Mouse (Mus musculus): Measurements from ENCODE around the gene Lrp2.

Gene Lrp2

DNA sequence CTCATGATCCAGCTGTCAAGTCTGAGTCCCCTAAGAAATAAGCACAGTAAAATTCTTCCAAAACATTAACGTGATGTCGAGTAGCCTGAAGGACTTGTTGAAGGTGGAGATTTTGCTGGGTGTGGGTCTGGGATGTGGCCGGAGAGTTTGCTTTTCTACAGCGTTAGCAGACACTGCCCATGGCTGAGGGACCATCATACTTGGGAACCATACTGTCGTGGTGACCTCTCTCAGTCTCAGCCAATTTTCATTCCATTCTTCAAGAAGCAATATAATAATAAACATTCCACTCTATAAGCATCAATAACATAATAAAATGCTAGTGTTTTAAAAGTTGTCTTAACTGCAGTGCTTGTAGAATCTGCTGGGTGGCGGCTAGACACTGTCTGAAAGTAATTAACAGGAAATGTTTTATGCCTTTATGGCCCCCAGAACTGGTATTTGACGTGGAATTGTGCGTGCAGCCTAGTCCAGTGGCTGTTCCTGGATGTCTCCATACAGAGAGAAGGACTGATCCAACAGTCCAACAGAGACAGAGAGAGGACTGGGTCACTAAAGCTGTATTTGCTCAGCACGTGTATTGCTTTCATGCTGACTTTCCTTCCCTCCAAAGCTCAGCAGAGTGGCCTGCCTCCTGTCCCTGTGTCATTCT lies 190.1 kb downstream of the Lrp2 start:
- no peak for DNase-seq

GRCm38 (mm10) chr2:69393947-69394346 lies 191.9 kb downstream of the Lrp2 start:
- no peak for DNase-seq

DNA sequence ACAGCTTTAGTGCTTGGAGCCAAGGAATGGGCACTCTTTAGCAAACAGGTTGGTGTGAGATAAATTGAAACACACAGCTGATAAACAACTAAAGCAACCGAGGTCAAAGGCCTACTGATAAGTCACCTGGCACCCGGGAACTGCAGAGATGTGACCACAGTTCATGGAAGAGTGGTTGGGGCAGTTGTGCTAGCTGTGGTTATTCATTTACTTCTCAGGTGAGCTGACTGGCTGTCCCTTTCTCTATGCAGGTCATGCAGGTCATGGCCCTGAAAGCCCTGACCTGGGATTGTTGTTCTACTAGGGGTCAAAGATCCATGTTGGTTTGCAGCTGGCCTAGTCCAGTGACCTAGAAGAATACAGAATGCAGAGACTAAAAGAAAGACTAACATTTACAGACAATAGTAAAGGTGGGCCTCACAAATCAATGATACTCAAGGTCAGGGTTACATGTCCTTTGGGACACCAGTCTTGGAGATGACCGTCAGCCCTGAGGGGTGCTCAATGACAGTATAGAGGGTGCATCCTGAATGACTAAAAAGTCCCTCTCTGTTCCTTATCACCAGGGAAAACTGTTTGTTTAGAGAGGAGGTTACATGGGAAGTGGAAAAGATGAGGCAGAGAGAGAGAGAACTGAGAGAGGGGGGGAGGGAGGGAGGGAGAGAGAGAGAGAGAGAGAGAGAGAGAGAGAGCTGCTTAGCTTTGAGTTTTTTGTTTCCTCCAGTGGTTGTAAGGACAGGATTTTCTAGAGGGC lies 199.6 kb downstream of the Lrp2 start:
- no peak for DNase-seq

DNA sequence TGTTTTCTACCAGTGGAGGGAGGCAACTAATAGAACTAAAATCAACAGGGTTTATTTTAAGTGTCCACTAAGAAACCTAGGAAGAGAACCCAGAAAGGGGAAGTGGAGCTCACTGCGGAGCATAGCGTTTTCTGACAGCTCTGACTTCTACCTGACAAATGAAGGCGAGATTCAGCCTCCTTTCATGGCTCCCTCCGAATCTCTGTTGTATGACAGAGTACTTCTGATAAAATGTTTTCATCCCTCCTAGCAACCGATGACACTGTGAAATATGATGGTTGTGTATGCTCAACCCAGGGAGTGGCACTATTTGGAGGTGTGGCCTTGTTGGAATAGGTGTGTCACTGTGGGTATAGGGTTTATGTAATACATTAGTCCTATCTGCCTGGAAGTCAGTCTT lies 203.0 kb downstream of the Lrp2 start:
- DNase-seq: no peak

- no peak for DNase-seq
These were observed 204.1 kb downstream of the Lrp2 start for GRCm38 (mm10) chr2:69381740-69382139.

GRCm38 (mm10) chr2:69380281-69380680 lies 205.6 kb downstream of the Lrp2 start, which contains the start of gene Dhrs9:
Gene Dhrs9, plus strand, starts transcription at chr2:69380445.
- no peak for DNase-seq

DNA sequence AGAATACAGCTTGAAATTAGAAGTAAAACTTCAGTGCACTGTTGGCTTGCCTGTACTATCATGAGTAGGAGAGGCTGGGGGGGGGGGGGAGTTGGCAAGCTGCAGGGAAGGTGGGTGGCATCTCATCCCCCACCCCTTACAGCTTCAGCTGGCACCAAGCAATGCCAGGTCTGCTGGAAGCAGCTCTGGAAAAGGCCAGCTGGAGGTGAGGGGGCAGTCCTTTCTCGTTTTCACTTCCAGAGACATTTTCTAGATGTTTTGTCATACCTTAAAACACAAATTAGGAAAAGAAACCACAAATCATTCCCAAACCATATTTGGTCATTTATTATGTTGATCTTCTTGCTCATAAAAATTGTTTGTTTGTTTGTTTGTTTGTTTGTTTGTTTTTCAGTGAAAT lies 206.1 kb downstream of the Lrp2 start:
- DNase-seq: no peak

- DNase-seq: no peak
These were observed 209.1 kb downstream of the Lrp2 start for GRCm38 (mm10) chr2:69376780-69377179.
